Comparison of ENCODE assay signal across 15 mouse cellular contexts in genomic region chrX:48523512-48523911, GRCm38 (mm10). TPM values are rescaled to one million over a fixed set of nuclear protein-coding genes. Genes with fewer than 3 reads are reported as not detected.
A peak's percentile ranks its signal among the peaks of the same experiment; 100 is the strongest.
DNase-seq lines count a peak whose midpoint lies in the region; ATAC-seq lines count a peak whose summit lies in the region.
"Had no signal": no experiment of that assay in that cellular context is flagged by ENCODE, and none has a peak within 500 bp of the region (broad histone marks: within the 10 kb centered on the region; RNA-seq: fewer than 3 reads in every experiment).

No protein-coding gene starts in this region.

- H3K4me1 ChIP-seq in hindbrain, embryonic 12.5 days, result peaks cover 9% of the 10 kb centered on the region; the same call in 1 of the 2 replicates
- no peaks in the 10 kb centered on the region; the same call in 1 of the 2 replicates for H3K4me1 ChIP-seq in hindbrain, embryonic 10.5 days (replicated peaks)
- peaks cover 22% of the 10 kb centered on the region for H3K4me1 ChIP-seq in hindbrain, embryonic 15.5 days (replicated peaks)
- H3K4me1 ChIP-seq: embryonic facial prominence, embryonic 12.5 days; neural tube, embryonic 12.5 days had no signal

- peak overlapping the region; percentile 22; the same call in 1 of the 2 replicates for H3K4me2 ChIP-seq in hindbrain, embryonic 12.5 days (replicated peaks)
- peak overlapping the region; percentile 74 for H3K4me2 ChIP-seq in hindbrain, embryonic 15.5 days
- H3K4me2 ChIP-seq: embryonic facial prominence, embryonic 12.5 days; liver, embryonic 12.5 days had no signal

- 66% methylated on average over 3 of the region's 3 CpGs for WGBS in hindbrain, embryonic 12.5 days
- WGBS in hindbrain, embryonic 10.5 days, result 76% methylated on average over 3 of the region's 3 CpGs
- 62% methylated on average over 3 of the region's 3 CpGs for WGBS in hindbrain, embryonic 15.5 days

- ATAC-seq in hindbrain, embryonic 12.5 days (ENCODE audit: low FRiP score), result no peak
- ATAC-seq in CD4-positive, CD25-positive, alpha-beta regulatory T cell, adult 4 months, result peak; percentile 67
- no peak for ATAC-seq in hindbrain, embryonic 15.5 days (ENCODE audit: low FRiP score, low read depth)
- 0 out of 2 replicates have a peak, but pooled peaks have one; percentile 53 for ATAC-seq in monocyte, adult 5-6 weeks (replicated peaks; ENCODE audit: insufficient number of reproducible peaks, low FRiP score, low TSS enrichment, poor library complexity, severe bottlenecking)
- ATAC-seq: liver, embryonic 12.5 days; Patski had no signal

- no peak for DNase-seq in hindbrain, embryonic 10.5 days (ENCODE audit: low spot score)
- DNase-seq in right cerebral cortex, postnatal 36 days (ENCODE audit: low spot score in 2 of 2), result no peak
- no peak for DNase-seq in spleen, postnatal 10 days (ENCODE audit: low spot score in 2 of 2)
- DNase-seq in lung, postnatal 10 days, result no peak
- DNase-seq: gastrocnemius, postnatal 14 days; kidney, adult 11 months; lung, postnatal 36 days had no signal

- no peaks in the 10 kb centered on the region for H3K9me3 ChIP-seq in hindbrain, embryonic 12.5 days (replicated peaks)
- H3K9me3 ChIP-seq in hindbrain, embryonic 10.5 days, result no peaks in the 10 kb centered on the region; the same call in 1 of the 2 replicates
- no peaks in the 10 kb centered on the region for H3K9me3 ChIP-seq in hindbrain, embryonic 15.5 days
- H3K9me3 ChIP-seq: embryonic facial prominence, embryonic 12.5 days; liver, embryonic 12.5 days; neural tube, embryonic 12.5 days had no signal

- H3K4me3 ChIP-seq in hindbrain, embryonic 12.5 days, result no peak overlapping the region
- H3K4me3 ChIP-seq in hindbrain, embryonic 10.5 days, result no peak overlapping the region
- H3K4me3 ChIP-seq in hindbrain, embryonic 15.5 days, result peak overlapping the region; percentile 5; the same call in 1 of the 2 replicates
- H3K4me3 ChIP-seq: embryonic facial prominence, embryonic 12.5 days; liver, embryonic 12.5 days; neural tube, embryonic 12.5 days had no signal

- H3K9ac ChIP-seq in hindbrain, embryonic 12.5 days, result no peak overlapping the region
- H3K9ac ChIP-seq in hindbrain, embryonic 15.5 days, result no peak overlapping the region
- H3K9ac ChIP-seq: embryonic facial prominence, embryonic 12.5 days; liver, embryonic 12.5 days; neural tube, embryonic 12.5 days had no signal

- no peak overlapping the region for H3K27ac ChIP-seq in hindbrain, embryonic 12.5 days
- H3K27ac ChIP-seq in hindbrain, embryonic 10.5 days, result no peak overlapping the region
- H3K27ac ChIP-seq in hindbrain, embryonic 15.5 days (replicated peaks), result no peak overlapping the region
- H3K27ac ChIP-seq: embryonic facial prominence, embryonic 12.5 days; liver, embryonic 12.5 days; neural tube, embryonic 12.5 days had no signal

- H3K36me3 ChIP-seq in hindbrain, embryonic 12.5 days, result no peaks in the 10 kb centered on the region
- H3K36me3 ChIP-seq in hindbrain, embryonic 10.5 days, result no peaks in the 10 kb centered on the region
- no peaks in the 10 kb centered on the region for H3K36me3 ChIP-seq in hindbrain, embryonic 15.5 days
- H3K36me3 ChIP-seq: embryonic facial prominence, embryonic 12.5 days; liver, embryonic 12.5 days; neural tube, embryonic 12.5 days had no signal

- no peaks in the 10 kb centered on the region for H3K27me3 ChIP-seq in hindbrain, embryonic 12.5 days
- H3K27me3 ChIP-seq in hindbrain, embryonic 10.5 days (ENCODE audit: insufficient read depth, poor library complexity, severe bottlenecking), result no peaks in the 10 kb centered on the region
- H3K27me3 ChIP-seq in hindbrain, embryonic 15.5 days, result no peaks in the 10 kb centered on the region
- H3K27me3 ChIP-seq: embryonic facial prominence, embryonic 12.5 days; neural tube, embryonic 12.5 days; Patski had no signal

RNA-seq across cellular contexts. Expression of gene Rab33a, which starts 4.4 kb away (rescaled TPM):
- polyA plus RNA-seq in hindbrain, embryonic 12.5 days (2016; fragmentation: Nextera tagmentation; extraction: Ambion mirVana), result 46.4 and 46.6 TPM in 2 replicates
- polyA plus RNA-seq in hindbrain, embryonic 10.5 days (2016; fragmentation: Nextera tagmentation; extraction: Ambion mirVana), result 10.7 and 28.3 TPM in 2 replicates
- 1 to 10 TPM in 1 of 2 experiments, under 1 TPM in 1; 0.28 to 1.5 TPM for polyA plus RNA-seq in CD4-positive, CD25-positive, alpha-beta regulatory T cell, adult 4 months (2017; shearing (Covaris generic))
- 88.9 and 96.7 TPM in 2 replicates for polyA plus RNA-seq in hindbrain, embryonic 15.5 days (2015; fragmentation: Nextera tagmentation; extraction: Ambion mirVana)
- total RNA-seq in monocyte, adult 5-6 weeks (2017), result 1.3 TPM in 1 of 3 replicates, not detected in the others

RNA-seq across cellular contexts. Expression of gene Aifm1, which starts 10.1 kb away (rescaled TPM):
- polyA plus RNA-seq in hindbrain, embryonic 12.5 days (2016; fragmentation: Nextera tagmentation; extraction: Ambion mirVana), result 58.1 and 60.1 TPM in 2 replicates
- polyA plus RNA-seq in hindbrain, embryonic 10.5 days (2016; fragmentation: Nextera tagmentation; extraction: Ambion mirVana), result 65.5 and 73.0 TPM in 2 replicates
- polyA plus RNA-seq in CD4-positive, CD25-positive, alpha-beta regulatory T cell, adult 4 months (2017; shearing (Covaris generic)), result 10 to 100 TPM; 26.6 to 46.0 TPM
- polyA plus RNA-seq in hindbrain, embryonic 15.5 days (2015; fragmentation: Nextera tagmentation; extraction: Ambion mirVana), result 37.9 and 42.0 TPM in 2 replicates
- total RNA-seq in monocyte, adult 5-6 weeks (2017), result 21.7 to 40.5 TPM (median 35.6 TPM) in 3 replicates

Comparison
In these comparisons a context has a peak if more than half of its experiments do, and no peak if none do; other contexts are left out.
1. ATAC-seq: peak in CD4-positive, CD25-positive, alpha-beta regulatory T cell, adult 4 months (single experiment) and monocyte, adult 5-6 weeks (single experiment); none in hindbrain, embryonic 12.5 days (single experiment) and hindbrain, embryonic 15.5 days (single experiment).